Mouse (Mus musculus): Measurements from ENCODE around the gene Adk.

The Adk gene

GRCm38 (mm10) chr14:21058972-21059371 is 6.6 kb downstream of the Adk start:
- in situ Hi-C loops (cut with MboI; ENCODE audit: low pct_unique_long_range_greater_than_20kb in 1 of 2, low sequenced_read_pairs in 2 of 2, unreplicated experiment in 1 of 2), result no loop called here

- in situ Hi-C loops (cut with MboI; ENCODE audit: low pct_unique_long_range_greater_than_20kb in 1 of 2, low sequenced_read_pairs in 2 of 2, unreplicated experiment in 1 of 2), result no loop called here
Measured at GRCm38 (mm10) chr14:21062766-21063513, 10.6 kb downstream of the Adk start.

- in situ Hi-C loops (cut with MboI; ENCODE audit: low pct_unique_long_range_greater_than_20kb in 1 of 2, low sequenced_read_pairs in 2 of 2, unreplicated experiment in 1 of 2), result no loop called here
Measured at GRCm38 (mm10) chr14:21064321-21064720, 11.9 kb downstream of the Adk start.

GRCm38 (mm10) chr14:21065490-21066162 is 13.3 kb downstream of the Adk start:
- in situ Hi-C loops (cut with MboI; ENCODE audit: low pct_unique_long_range_greater_than_20kb in 1 of 2, low sequenced_read_pairs in 2 of 2, unreplicated experiment in 1 of 2), result no loop called here

GRCm38 (mm10) chr14:21069594-21069993 is 17.2 kb downstream of the Adk start:
- in situ Hi-C loops (cut with MboI; ENCODE audit: low pct_unique_long_range_greater_than_20kb in 1 of 2, low sequenced_read_pairs in 2 of 2, unreplicated experiment in 1 of 2), result no loop called here

GRCm38 (mm10) chr14:21073981-21074380 is 21.6 kb downstream of the Adk start:
- in situ Hi-C loops (cut with MboI; ENCODE audit: low pct_unique_long_range_greater_than_20kb in 1 of 2, low sequenced_read_pairs in 2 of 2, unreplicated experiment in 1 of 2), result no loop called here

- in situ Hi-C loops (cut with MboI; ENCODE audit: low pct_unique_long_range_greater_than_20kb in 1 of 2, low sequenced_read_pairs in 2 of 2, unreplicated experiment in 1 of 2), result no loop called here
Measured at GRCm38 (mm10) chr14:21074398-21075320, 22.3 kb downstream of the Adk start.

DNA sequence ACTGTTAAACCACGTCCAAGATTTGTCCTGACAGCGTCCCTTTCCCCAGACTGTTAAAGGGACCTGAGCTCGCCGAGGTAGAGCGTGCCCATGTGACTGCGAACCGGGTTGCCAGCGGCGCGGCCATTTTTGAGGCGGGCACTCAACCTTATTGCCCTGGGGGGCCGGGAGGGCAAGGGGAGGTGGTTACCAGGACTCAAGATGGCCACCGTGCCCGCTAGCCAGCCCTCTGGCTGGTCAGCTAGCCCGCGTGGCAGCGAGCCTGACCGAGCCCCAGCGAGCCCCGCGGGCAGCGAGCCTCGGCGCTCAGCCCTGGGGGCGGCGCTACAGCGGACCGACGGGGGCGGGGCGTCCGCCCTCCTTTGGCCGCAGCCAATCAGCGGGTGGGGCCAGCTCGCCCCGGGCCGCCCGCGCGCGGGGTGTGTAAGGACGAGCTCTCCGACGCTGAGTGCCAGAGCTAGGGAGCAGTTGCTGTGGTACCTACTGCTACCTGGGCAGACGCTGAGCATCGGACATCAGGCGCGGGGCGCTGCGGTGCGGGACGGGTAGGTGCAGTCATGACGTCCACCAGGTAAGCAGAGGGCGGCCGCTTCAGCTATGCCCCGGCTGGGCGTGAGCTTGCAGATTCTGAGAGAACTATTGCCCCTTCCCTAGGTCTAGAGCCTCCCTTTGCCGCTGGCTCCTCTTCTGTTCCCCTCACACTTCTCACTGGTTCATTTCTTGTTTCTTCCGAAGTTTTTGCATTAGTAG is 23.6 kb downstream of the Adk start:
- in situ Hi-C loops (cut with MboI; ENCODE audit: low pct_unique_long_range_greater_than_20kb in 1 of 2, low sequenced_read_pairs in 2 of 2, unreplicated experiment in 1 of 2), result no loop called here

- in situ Hi-C loops (cut with MboI; ENCODE audit: low pct_unique_long_range_greater_than_20kb in 1 of 2, low sequenced_read_pairs in 2 of 2, unreplicated experiment in 1 of 2), result no loop called here
Measured at GRCm38 (mm10) chr14:21076501-21077194, 24.3 kb downstream of the Adk start.

- in situ Hi-C loops (cut with MboI; ENCODE audit: low pct_unique_long_range_greater_than_20kb in 1 of 2, low sequenced_read_pairs in 2 of 2, unreplicated experiment in 1 of 2), result no loop called here
Measured at GRCm38 (mm10) chr14:21077939-21078338, 25.6 kb downstream of the Adk start.

GRCm38 (mm10) chr14:21078511-21078910 is 26.1 kb downstream of the Adk start:
- in situ Hi-C loops (cut with MboI; ENCODE audit: low pct_unique_long_range_greater_than_20kb in 1 of 2, low sequenced_read_pairs in 2 of 2, unreplicated experiment in 1 of 2), result no loop called here

GRCm38 (mm10) chr14:21082823-21083222 is 30.4 kb downstream of the Adk start:
- in situ Hi-C loops (cut with MboI; ENCODE audit: low pct_unique_long_range_greater_than_20kb in 1 of 2, low sequenced_read_pairs in 2 of 2, unreplicated experiment in 1 of 2), result no loop called here

DNA sequence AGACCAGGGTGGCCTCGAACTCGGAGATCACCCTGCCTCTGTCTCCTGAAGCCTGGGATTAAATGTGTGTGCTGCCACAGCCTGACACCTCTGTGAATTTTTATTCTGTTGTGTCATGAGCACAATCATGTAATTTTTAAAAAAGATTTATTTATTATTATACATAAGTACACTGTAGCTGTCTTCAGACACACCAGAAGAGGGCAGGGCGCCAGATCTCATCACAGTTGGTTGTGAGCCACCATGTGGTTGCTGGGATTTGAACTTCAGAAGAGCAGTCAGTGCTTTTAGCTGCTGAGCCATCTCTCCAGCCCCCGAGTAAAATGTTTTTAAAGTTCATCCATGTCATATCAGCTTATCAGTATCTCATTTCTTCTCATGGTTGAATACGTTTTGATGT is 33.3 kb downstream of the Adk start:
- in situ Hi-C loops (cut with MboI; ENCODE audit: low pct_unique_long_range_greater_than_20kb in 1 of 2, low sequenced_read_pairs in 2 of 2, unreplicated experiment in 1 of 2), result no loop called here

DNA sequence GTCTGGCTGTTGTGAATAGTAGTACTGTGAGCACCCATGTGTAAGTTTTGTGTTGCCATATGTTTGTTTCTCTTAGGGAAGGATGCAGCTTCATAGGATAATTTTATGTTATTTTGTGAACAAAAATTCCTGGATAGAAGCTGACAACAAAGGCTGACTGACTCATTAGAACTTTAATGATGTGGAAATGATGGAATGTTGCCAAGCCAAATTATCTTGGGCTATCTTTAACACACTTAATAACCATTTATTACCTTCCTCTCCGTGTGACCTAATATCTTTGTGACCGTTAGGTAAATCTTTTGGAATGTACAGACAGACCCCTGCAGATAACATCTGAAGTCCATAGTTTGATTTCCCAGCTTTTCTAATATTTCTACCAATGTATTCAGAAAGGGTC is 33.7 kb downstream of the Adk start:
- in situ Hi-C loops (cut with MboI; ENCODE audit: low pct_unique_long_range_greater_than_20kb in 1 of 2, low sequenced_read_pairs in 2 of 2, unreplicated experiment in 1 of 2), result no loop called here

DNA sequence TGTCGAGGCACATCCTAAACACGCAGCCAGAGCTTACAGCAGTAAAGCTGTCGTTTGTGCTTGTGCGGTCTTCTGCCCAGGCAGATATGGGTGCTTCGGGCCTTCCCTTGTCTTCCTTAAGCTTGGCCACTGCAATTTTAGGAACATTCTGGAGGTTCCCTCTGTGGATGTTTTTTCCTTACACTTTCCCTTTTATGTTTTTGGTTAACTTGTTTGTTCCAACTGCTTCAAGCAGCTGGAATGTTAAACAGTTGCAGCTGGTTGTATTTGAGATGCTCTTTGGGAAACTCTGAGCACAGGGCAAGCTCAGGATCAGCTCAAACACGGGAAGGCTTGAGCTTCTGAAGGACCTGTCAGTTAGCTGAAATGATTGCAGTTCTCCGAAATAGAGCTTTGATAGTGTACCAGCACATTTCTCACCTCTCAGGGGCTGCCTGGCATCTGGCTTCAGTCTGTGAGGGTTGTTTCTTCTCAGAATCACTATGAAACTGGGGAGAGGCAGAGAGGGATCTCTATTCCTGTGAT is 34.5 kb downstream of the Adk start:
- in situ Hi-C loops (cut with MboI; ENCODE audit: low pct_unique_long_range_greater_than_20kb in 1 of 2, low sequenced_read_pairs in 2 of 2, unreplicated experiment in 1 of 2), result no loop called here

GRCm38 (mm10) chr14:21087390-21088060 is 35.2 kb downstream of the Adk start:
- in situ Hi-C loops (cut with MboI; ENCODE audit: low pct_unique_long_range_greater_than_20kb in 1 of 2, low sequenced_read_pairs in 2 of 2, unreplicated experiment in 1 of 2), result no loop called here

DNA sequence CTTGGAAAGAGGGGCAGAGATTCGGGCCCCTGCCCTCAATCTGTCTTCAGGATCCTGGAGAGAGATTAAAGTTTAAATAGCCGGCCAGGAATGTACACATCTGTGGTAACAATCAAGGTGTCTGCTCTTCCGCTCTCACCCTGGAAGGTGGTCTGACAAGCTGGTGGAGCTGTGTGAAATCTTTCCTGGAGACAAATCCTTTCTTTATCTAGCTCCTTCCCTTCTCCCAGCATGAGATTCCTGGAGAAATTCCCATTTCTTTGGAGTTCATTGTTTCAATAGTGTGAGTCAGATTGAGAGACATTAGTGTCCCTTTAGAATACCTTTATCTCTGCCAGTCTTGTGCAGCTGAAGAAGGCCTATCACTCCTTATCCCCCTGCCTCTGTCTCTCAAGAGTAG is 36.4 kb downstream of the Adk start:
- in situ Hi-C loops (cut with MboI; ENCODE audit: low pct_unique_long_range_greater_than_20kb in 1 of 2, low sequenced_read_pairs in 2 of 2, unreplicated experiment in 1 of 2), result no loop called here

Measured in mouse embryonic stem cell (cell line).